Mouse (Mus musculus) liver, postnatal 0 days (tissue): ENCODE measurements around the gene Csrnp1. TPM values are rescaled to one million over a fixed set of nuclear protein-coding genes. Genes with fewer than 3 reads are reported as not detected.
"Not testable (repeated sequence)": the region's sequence is repeated elsewhere in the genome, so short reads cannot be mapped to it uniquely, and the experiment has no call there.

ENCODE experiments used
- ATAC-seq: fragments of 200-750 bp; cut with Nextera tagmentation; 2 replicates; pipeline ENCODE4 v1.8.0; 2017; ENCODE audit warnings: mild to moderate bottlenecking, moderate library complexity
- DNase-seq: peaks from one replicate; pipeline ENCODE4 v3.0.0-alpha.2; 2016
- H3K27ac ChIP-seq: fragments of 300-500 bp; sonication (generic); 2 replicates; pipeline ENCODE4 v1.5.1; 2014; ENCODE audit warnings: antibody characterized with exemption, moderate library complexity, mild to moderate bottlenecking, low read depth
- H3K27me3 ChIP-seq: fragments of 300-500 bp; sonication (generic); 2 replicates; pipeline ENCODE4 v1.6.1; 2014; ENCODE audit warnings: low read length, control low read depth, mixed read lengths; ENCODE audit not compliant: insufficient read depth
- H3K36me3 ChIP-seq: fragments of 300-500 bp; sonication (generic); replicated peaks from 2 replicates; pipeline ENCODE4 v1.6.1; 2014; ENCODE audit warnings: mild to moderate bottlenecking, control low read depth, low read length, moderate library complexity, mixed read lengths; ENCODE audit not compliant: insufficient read depth
- H3K4me1 ChIP-seq: fragments of 300-500 bp; sonication (generic); 2 replicates; pipeline ENCODE4 v1.6.1; 2014; ENCODE audit warnings: antibody characterized with exemption, mild to moderate bottlenecking, control low read depth; ENCODE audit not compliant: insufficient read depth
- H3K4me2 ChIP-seq: fragments of 300-500 bp; sonication (generic); 2 replicates; pipeline ENCODE4 v1.6.1; 2014; ENCODE audit warnings: low read depth, mild to moderate bottlenecking, low read length, moderate library complexity, mixed read lengths
- H3K4me3 ChIP-seq: fragments of 300-500 bp; sonication (generic); 2 replicates; pipeline ENCODE4 v1.5.1; 2014; ENCODE audit warnings: low read depth, low read length
- H3K9ac ChIP-seq: fragments of 300-500 bp; sonication (generic); replicated peaks from 2 replicates; pipeline ENCODE4 v1.6.1; 2014; ENCODE audit warnings: mild to moderate bottlenecking, moderate library complexity
- H3K9me3 ChIP-seq: fragments of 300-500 bp; sonication (generic); 2 replicates; pipeline ENCODE4 v1.6.1; 2016; ENCODE audit warnings: mild to moderate bottlenecking, control low read depth, low read length, mixed read lengths
- CTCF ChIP-seq: sonication (generic); IDR thresholded peaks from 2 replicates; pipeline ENCODE4 v1.5.1; 2016; ENCODE audit warnings: antibody characterized with exemption, low read depth
- EP300 ChIP-seq: IDR thresholded peaks from 2 replicates; pipeline ENCODE4 v1.6.1; 2016; ENCODE audit warnings: antibody characterized with exemption, low read depth, mild to moderate bottlenecking
- WGBS: fragments of 180-500 bp; shearing (Covaris S2); extraction: QIAGEN DNeasy Blood & Tissue Kit; methylation state at CpG from one replicate; pipeline ENCODE4 v1.1.7; 2014; ENCODE audit not compliant: insufficient replicate concordance; 5-methylcytosine and 5-hydroxymethylcytosine counted together
- polyA plus RNA-seq: library from polyadenylated mRNA; unstranded; fragments of >200 nt; fragmentation: Nextera tagmentation; extraction: Ambion mirVana; gene quantifications from 2 replicates; pipeline ENCODE4 v1.2.1, GENCODE M21; 2015

The Csrnp1 gene
- polyA plus RNA-seq, 1 experiment from 2014 or later = 3.4 TPM

DNA sequence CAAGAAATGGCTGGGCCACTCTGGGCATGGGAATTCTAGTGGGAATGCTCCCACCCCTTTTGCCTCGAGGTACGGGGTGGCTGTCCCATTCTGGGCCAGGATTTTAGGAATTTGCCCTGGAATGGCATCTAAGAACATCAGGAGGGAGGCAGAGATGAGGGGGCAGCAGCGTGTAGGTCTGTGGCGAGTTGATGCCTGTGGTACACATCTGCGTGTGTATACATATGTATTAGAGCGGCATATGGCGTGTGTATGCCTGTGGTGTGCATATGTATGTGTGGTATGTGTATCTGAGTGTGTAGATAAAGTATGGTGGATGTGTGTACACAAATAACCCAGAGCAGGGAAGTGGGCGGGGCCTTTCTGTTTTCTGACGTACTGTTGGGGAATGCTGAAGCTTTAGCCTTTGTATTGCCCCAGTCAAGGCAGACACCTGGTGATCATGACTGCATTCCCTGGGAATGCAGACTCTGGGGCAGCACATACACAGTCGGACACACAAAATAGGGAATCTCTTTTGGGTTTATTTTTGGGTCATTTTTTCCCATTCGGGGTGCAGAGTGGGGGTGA lies 28.9 kb upstream of the Csrnp1 start:
- Histone ChIP-seq H3K27ac (peak overlapping the region; percentile 87), H3K4me1 (peaks cover 39% of the 10 kb centered on the region), H3K4me2 (no peak overlapping the region), H3K9ac (no peak overlapping the region; the same call in 1 of the 2 replicates), H3K4me3 (no peak overlapping the region), H3K9me3 (no peaks in the 10 kb centered on the region), H3K27me3 (no peaks in the 10 kb centered on the region), H3K36me3 (no peaks in the 10 kb centered on the region)
- DNase-seq (peak; percentile 66), ATAC-seq (peak; percentile 24)
- WGBS = 64% methylated on average over 11 of the region's 11 CpGs
- no peak for TF ChIP-seq CTCF
- TF ChIP-seq EP300 = no peak

DNA sequence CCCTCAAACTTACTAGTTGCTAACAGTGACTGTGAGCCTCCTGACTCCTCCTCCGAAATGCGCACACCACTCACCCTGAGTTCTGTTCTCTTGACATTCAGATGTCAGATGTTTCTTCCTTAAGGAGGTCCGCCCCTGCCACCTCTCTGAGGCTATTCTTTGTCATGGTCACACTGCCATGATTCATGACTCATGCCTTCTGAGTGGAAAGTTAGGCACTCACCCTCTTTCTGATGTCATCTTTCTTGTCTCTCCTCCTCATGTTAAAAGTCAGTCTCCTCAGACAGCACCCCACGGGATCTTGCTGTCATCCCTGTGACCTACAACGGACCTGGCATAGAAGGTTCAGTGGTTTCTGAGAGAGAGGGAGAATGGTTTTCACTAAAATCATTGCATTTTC lies 28.3 kb upstream of the Csrnp1 start:
- Histone ChIP-seq H3K36me3 (no peaks in the 10 kb centered on the region), H3K4me3 (no peak overlapping the region), H3K9me3 (no peaks in the 10 kb centered on the region), H3K27me3 (no peaks in the 10 kb centered on the region), H3K4me2 (no peak overlapping the region), H3K9ac (no peak overlapping the region), H3K27ac (0 out of 2 replicates have a peak overlapping the region, but pooled peaks have one; percentile 60), H3K4me1 (peaks cover 39% of the 10 kb centered on the region)
- ATAC-seq (no peak), DNase-seq (no peak)
- TF ChIP-seq EP300 (no peak), CTCF (no peak)
- 80% methylated on average over 5 of the region's 5 CpGs for WGBS

DNA sequence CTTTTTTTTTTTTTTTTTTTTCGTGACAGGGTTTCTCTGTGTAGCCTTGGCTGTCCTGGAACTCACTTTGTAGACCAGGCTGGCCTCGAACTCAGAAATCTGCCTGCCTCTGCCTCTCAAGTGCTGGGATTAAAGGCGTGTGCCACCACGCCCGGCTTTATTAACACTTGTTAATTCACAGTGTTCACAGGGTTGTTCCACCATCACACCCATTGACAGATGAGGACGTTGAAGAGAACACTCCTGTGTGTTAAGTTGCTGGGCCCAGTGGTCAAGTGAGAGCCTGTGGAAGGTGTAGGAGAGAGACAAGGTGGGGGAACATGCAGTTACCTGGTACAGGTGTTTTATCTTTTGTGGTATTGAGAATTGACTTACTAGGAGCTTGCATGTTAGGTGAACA lies 27.7 kb upstream of the Csrnp1 start:
- 74% methylated on average over 6 of the region's 6 CpGs for WGBS
- not testable (repeated sequence) for H3K9ac ChIP-seq, ATAC-seq, H3K36me3 ChIP-seq, DNase-seq, H3K4me2 ChIP-seq, H3K27me3 ChIP-seq, H3K4me3 ChIP-seq, H3K9me3 ChIP-seq
- H3K27ac ChIP-seq = peak overlapping the region; percentile 78
- H3K4me1 ChIP-seq = peaks cover 35% of the 10 kb centered on the region

DNA sequence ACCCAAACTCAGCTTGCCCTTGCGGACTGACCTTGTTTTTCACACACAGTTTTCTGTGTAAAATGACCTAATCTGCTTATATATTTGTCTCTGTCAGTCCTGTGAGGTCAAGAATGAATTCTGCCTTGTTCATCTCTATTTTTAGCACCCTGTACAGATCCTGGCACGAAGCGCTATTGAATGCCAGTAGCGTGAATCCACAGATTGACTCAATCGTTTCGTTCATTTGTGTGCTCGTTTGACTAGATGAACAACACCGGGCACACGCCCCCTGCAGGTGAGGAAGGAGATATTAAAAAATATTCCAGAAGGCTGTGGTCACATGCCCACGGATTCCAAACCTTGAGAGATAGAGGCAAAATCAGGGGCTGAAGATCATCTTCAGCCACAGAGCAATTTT lies 27.1 kb upstream of the Csrnp1 start:
- Histone ChIP-seq H3K9ac (no peak overlapping the region), H3K27ac (peak overlapping the region; percentile 78), H3K4me3 (peak overlapping the region; percentile 40), H3K4me1 (peaks cover 34% of the 10 kb centered on the region), H3K27me3 (no peaks in the 10 kb centered on the region), H3K9me3 (no peaks in the 10 kb centered on the region), H3K4me2 (peak overlapping the region; percentile 70), H3K36me3 (no peaks in the 10 kb centered on the region)
- WGBS = 1% methylated on average over 10 of the region's 10 CpGs
- ATAC-seq (peak; percentile 67), DNase-seq (peak; percentile 73)
- TF ChIP-seq EP300 (peak; percentile 34; the same call in 1 of the 2 replicates), CTCF (peak; percentile 73)

DNA sequence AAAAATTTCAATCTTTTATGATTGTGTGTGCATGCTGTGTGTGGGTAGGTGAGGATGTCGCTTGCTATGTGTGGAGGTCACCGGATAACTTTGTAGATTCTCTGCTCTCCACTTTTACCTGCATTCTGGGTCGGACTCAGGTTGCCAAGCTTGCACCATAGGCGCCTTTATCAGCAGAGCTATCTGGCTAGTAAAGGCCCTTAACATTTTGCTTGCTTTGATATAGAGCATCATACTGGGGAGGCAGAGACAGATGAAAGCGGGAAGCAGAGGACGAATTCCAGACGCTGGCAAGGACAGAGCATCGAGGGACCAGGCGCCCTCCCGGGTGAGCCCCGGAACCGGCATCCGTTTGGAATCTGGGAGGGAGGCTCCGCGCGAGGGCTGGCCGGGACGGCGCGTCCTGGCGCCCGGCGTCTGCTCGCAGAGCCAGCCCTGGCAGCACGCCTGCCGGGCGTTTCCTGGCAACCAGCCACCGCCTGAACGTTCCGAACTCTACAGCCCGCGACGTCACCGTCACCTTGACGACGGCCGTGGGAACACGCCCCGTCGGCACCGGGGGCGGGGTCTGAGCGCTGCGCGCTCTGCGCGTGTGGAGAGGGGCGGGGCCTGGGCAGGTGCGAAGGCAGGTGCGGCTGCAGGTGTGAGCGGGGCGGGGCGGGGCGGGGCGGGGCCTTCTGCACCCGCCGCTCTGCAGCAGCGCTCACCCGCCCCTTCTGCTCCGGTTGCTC lies 26.5 kb upstream of the Csrnp1 start:
- 0 out of 2 replicates have a peak overlapping the region, but pooled peaks have one; percentile 33 for H3K9ac ChIP-seq
- ATAC-seq (peak; percentile 87), DNase-seq (peak; percentile 97)
- H3K4me2 ChIP-seq = peak overlapping the region; percentile 70
- H3K4me3 ChIP-seq = peak overlapping the region; percentile 40
- H3K36me3 ChIP-seq = no peaks in the 10 kb centered on the region
- peaks cover 28% of the 10 kb centered on the region for H3K4me1 ChIP-seq
- no peaks in the 10 kb centered on the region for H3K27me3 ChIP-seq
- H3K9me3 ChIP-seq = no peaks in the 10 kb centered on the region
- 5% methylated on average over 49 of the region's 60 CpGs for WGBS
- TF ChIP-seq CTCF (no peak), EP300 (peak; percentile 32; the same call in 1 of the 2 replicates)
- H3K27ac ChIP-seq = peak overlapping the region; percentile 82

DNA sequence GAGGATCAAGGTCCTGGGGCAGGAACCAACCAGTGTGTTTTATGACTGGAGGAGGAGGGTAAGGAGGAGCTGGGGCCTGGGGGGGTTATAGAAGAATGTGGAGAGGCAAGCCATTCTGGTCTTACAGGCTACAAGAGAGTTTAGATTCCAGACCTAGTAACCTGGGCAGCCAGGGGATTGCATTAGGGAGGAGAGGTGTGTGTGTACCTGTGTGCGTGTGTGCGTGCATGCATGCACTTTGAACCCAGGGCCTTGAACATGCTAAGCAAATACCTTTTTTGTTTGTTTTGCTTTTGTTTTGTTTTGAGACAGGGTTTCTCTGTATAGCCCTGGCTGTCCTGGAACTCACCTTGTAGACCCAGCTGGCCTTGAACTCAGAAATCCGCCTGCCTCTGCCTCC lies 25.4 kb upstream of the Csrnp1 start:
- Histone ChIP-seq H3K9ac (no peak overlapping the region), H3K4me1 (peaks cover 27% of the 10 kb centered on the region), H3K4me2 (no peak overlapping the region), H3K36me3 (no peaks in the 10 kb centered on the region), H3K9me3 (no peaks in the 10 kb centered on the region), H3K4me3 (no peak overlapping the region), H3K27ac (peak overlapping the region; percentile 82), H3K27me3 (no peaks in the 10 kb centered on the region)
- TF ChIP-seq CTCF (no peak), EP300 (no peak)
- 73% methylated on average over 3 of the region's 3 CpGs for whole genome bisulfite sequencing
- ATAC-seq (no peak), DNase-seq (no peak)
